Mouse (Mus musculus) lung, adult 2 months (tissue): ENCODE data around the gene Arl6ip1.

Experiments used
- CTCF ChIP-seq: fragments of 200-500 bp; IDR thresholded peaks from 2 replicates; pipeline ENCODE4 v1.5.1; 2011; ENCODE audit warnings: mild to moderate bottlenecking, low read length, control low read depth; ENCODE audit not compliant: insufficient read depth
- POLR2A ChIP-seq: fragments of 200-500 bp; IDR thresholded peaks from 2 replicates; pipeline ENCODE4 v1.6.1; 2011; ENCODE audit warnings: low read depth, mild to moderate bottlenecking, control low read depth, low read length, borderline replicate concordance; ENCODE audit errors: extremely low read depth

DNA sequence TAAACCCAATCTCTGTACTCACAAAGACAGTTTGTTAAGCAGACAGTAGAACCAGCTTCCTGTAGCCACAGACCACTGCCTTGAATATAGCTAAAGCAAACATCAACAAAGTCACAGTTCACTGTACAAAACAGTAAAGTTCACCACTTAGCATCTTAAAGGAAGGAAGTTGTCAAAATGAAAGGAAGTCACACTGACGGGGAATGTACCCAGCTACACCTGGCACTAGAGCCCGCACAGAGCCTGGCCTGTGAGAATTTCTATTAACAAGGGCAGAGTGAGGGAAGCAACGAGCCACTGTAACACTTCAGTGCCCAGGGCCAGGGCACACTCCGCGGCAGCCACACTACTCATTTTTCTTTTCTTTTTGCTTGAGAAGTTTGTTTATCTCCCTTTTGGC, 9.5 kb downstream of the Arl6ip1 start:
- TF ChIP-seq CTCF (no peak), POLR2A (no peak)
